Mouse (Mus musculus) cerebral cortex, adult 2 months (tissue): ENCODE measurements around the gene Atxn2.

Experiments
- WGBS: fragments of 180-500 bp; shearing (Covaris S2); methylation state at CpG from one replicate; pipeline ENCODE4 v1.1.7; 2018; 5-methylcytosine and 5-hydroxymethylcytosine counted together

The Atxn2 gene

GRCm38 (mm10) chr5:121711174-121711927, at the start of gene Atxn2:
Gene Atxn2, plus strand, starts transcription at chr5:121711337.
- WGBS: under 1% methylated on average over 91 of the region's 103 CpGs

GRCm38 (mm10) chr5:121661494-121661893, 49.6 kb upstream of the Atxn2 start:
- WGBS: 84% methylated on average over 5 of the region's 5 CpGs

GRCm38 (mm10) chr5:121663456-121663855, 47.7 kb upstream of the Atxn2 start:
- 84% methylated on average over 8 of the region's 8 CpGs for WGBS

- WGBS: 91% methylated on average over 6 of the region's 6 CpGs
Observed at GRCm38 (mm10) chr5:121664078-121664477, 47.1 kb upstream of the Atxn2 start.

GRCm38 (mm10) chr5:121664971-121665370, 46.2 kb upstream of the Atxn2 start:
- 96% methylated on average over 9 of the region's 9 CpGs for WGBS

- 88% methylated on average over 4 of the region's 4 CpGs for WGBS
Observed at GRCm38 (mm10) chr5:121667067-121667466, 44.1 kb upstream of the Atxn2 start.

- 54% methylated on average over 6 of the region's 6 CpGs for WGBS
Observed at GRCm38 (mm10) chr5:121668411-121668810, 42.7 kb upstream of the Atxn2 start.

GRCm38 (mm10) chr5:121670412-121670811, 40.7 kb upstream of the Atxn2 start:
- WGBS: 82% methylated on average over 3 of the region's 3 CpGs

GRCm38 (mm10) chr5:121682250-121682649, 28.9 kb upstream of the Atxn2 start:
- 98% methylated on average over 2 of the region's 2 CpGs for WGBS

GRCm38 (mm10) chr5:121685495-121685894, 25.6 kb upstream of the Atxn2 start:
- 63% methylated on average over 6 of the region's 6 CpGs for WGBS

GRCm38 (mm10) chr5:121686113-121686898, 24.8 kb upstream of the Atxn2 start:
- WGBS: 70% methylated on average over 15 of the region's 15 CpGs

GRCm38 (mm10) chr5:121690482-121691211, 20.5 kb upstream of the Atxn2 start:
- WGBS: 53% methylated on average over 7 of the region's 7 CpGs

GRCm38 (mm10) chr5:121691436-121691835, 19.7 kb upstream of the Atxn2 start:
- WGBS: 79% methylated on average over 7 of the region's 7 CpGs

GRCm38 (mm10) chr5:121692897-121693296, 18.2 kb upstream of the Atxn2 start:
- WGBS: 86% methylated on average over 4 of the region's 4 CpGs

GRCm38 (mm10) chr5:121696761-121697160, 14.4 kb upstream of the Atxn2 start:
- WGBS: 68% methylated on average over 6 of the region's 6 CpGs

GRCm38 (mm10) chr5:121699891-121700290, 11.2 kb upstream of the Atxn2 start:
- 62% methylated on average over 5 of the region's 5 CpGs for WGBS

- 11% methylated on average over 11 of the region's 11 CpGs for WGBS
Observed at GRCm38 (mm10) chr5:121700496-121700895, 10.6 kb upstream of the Atxn2 start.

- 73% methylated on average over 8 of the region's 8 CpGs for WGBS
Observed at GRCm38 (mm10) chr5:121701111-121701769, 9.9 kb upstream of the Atxn2 start.

GRCm38 (mm10) chr5:121703341-121703740, 7.8 kb upstream of the Atxn2 start:
- 78% methylated on average over 1 of the region's 1 CpGs for WGBS

GRCm38 (mm10) chr5:121704512-121705248, 6.5 kb upstream of the Atxn2 start:
- 10% methylated on average over 20 of the region's 20 CpGs for WGBS

GRCm38 (mm10) chr5:121710402-121710801, 735 bp upstream of the Atxn2 start:
- WGBS: 58% methylated on average over 2 of the region's 2 CpGs
